Mouse (Mus musculus) thymus, postnatal 0 days (tissue): Measurements from ENCODE around the gene Elmsan1. TPM values are rescaled to one million over a fixed set of nuclear protein-coding genes. Genes with fewer than 3 reads are reported as not detected.

ENCODE experiments used
- DNase-seq: peaks from one replicate; pipeline ENCODE4 v3.0.0-alpha.2; 2015; ENCODE audit warnings: low spot score
- polyA plus RNA-seq: library from polyadenylated mRNA; unstranded; fragments of >200 nt; fragmentation: Nextera tagmentation; extraction: Ambion mirVana; gene quantifications from 2 replicates; pipeline ENCODE4 v1.2.1, GENCODE M21; 2015

Elmsan1 gene
- polyA plus RNA-seq, 1 experiment from 2014 or later, result 5.1 TPM

DNA sequence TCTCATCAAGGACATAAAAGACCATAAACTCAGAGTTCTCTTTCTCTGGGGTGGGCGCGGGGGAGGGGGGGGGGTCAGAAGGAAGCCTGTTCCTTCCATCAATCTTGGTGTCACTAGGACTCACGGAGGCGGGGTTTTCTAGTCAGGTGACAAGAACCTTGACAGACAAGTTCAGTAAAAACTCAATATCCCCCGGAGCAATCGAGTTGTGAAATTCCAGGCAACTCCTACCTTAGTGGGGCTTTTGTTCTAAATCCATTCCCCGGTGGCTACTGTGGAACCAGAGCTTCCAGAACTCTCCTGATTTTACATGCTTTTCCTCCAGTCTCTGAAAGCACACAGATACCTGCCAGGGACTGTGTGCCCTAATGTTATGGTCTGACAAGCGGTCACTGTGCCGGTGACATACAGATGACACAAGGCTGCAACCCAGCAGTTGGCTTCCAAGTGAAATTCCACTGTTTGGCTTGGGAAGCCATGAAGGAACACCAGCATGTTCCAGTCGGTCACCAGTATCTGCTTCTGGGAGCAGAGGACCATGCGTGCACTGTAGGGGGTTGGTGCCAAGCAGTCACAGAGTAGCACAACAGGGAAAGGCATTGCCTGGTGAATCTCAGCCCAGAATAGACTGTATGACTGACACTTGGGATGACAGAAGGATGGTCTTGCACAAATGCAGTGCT is 2.8 kb downstream of the Elmsan1 start:
- DNase-seq, result no peak

DNA sequence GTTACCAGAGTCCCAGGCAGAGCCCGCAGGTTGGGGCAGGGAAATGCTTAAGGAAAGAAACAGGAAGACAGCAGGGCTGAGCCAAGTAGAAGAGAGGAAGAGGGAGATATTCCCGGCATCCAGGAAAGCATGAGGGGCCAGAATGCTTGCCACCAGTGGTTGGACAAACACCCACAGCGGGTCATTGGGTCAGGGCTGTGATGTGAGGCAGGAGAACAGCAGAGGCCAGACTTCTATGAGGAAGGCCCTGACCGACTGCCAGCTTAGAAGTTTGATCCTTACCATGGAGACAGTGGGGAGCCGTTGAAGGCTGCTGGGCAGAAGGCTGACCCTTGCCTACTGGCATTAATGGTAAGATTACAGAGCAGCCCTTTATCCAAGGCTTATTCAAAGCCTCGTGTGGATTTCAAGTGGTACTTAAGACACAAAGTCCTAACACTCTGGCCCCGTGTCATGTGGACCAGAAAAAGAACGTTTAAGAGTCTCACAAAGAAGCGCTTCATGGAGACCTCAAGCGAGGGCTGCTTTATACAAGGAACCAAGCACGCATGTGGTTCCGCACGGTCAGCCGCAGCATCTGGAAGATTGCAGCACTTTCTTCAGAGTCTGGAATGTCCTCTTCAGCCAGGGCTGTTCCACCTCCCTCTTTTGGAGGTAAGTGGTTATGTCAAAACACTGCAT is 4.0 kb downstream of the Elmsan1 start:
- DNase-seq, result no peak

DNA sequence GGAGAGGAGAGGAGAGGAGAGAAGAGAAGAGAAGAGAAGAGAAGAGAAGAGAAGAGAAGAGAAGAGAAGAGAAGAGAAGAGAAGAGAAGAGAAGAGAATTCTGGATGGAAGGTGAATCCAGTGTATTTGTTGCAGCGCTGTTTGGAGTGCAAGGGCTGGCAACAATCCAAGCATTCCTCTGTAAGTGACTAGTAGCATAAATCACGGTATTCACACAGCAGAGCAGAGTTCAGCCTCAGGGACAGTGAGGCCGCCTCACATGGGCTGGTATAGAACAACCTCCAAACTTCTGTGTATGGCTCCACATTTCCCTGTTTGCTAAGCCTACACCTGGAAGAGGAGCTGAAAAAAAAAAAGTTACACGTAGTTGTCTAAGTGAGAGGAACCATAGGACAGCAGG is 6.4 kb downstream of the Elmsan1 start:
- DNase-seq, result no peak

DNA sequence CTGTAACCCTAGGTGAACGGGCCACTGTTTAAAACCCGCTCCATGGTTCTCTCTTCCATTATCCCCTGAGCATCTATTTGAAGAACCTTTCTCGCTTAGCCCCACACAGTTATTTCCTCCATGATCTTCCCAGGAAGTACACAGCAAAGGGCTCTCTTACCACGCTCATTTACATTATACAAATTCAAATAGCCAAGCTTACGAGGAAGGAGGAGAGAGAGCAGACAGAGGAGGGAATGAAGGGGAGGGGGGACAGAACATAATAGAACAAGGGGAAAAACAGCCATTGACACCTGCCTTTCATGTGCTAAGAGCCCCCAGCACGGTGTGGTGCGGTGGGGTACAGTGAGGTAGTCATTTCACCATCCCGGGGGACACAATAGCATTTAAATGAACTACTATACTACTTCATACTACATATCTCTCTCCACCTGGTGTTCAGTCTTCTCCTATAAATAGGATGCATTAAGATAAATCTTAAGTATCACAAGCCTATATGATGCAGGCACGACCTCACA is 7.6 kb downstream of the Elmsan1 start:
- no peak for DNase-seq

DNA sequence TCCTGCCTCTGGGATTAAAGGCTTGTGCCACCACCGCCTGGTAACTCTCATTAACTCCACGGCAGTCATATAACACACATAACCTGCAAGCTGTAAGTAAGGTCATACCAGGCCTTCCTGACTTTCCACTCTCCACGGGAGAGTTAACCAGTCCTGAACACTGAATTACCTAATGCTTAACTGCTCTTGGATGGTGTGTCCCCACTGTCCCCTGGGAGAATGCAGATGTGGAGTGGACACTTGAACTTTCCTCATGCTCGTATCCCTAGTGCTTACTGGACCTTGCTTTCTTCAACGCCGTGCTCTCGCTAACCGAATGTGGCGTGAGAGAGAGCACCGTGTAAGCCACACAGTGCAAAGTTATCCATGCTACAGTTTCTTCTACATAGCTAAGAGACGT is 8.4 kb downstream of the Elmsan1 start:
- DNase-seq, result no peak

DNA sequence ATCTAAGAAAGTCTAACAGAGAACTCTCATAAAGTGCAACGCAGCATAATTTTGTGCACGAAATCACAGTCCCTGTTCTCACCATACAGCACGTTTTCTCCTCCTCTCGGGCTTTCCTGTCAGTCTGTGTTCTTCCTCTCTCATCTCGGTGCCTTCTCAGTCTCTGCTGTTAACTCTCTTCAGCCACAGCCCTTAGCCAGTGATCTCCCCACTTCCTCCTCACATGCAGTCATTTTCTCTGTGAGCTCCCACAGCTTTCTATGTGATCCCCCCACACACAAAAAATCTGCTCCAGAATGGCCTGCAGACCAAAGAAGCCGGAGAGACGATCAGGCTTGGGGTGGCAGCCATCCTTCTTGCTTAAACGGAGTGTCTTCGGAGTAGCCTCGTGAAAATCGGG is 9.6 kb downstream of the Elmsan1 start:
- no peak for DNase-seq

DNA sequence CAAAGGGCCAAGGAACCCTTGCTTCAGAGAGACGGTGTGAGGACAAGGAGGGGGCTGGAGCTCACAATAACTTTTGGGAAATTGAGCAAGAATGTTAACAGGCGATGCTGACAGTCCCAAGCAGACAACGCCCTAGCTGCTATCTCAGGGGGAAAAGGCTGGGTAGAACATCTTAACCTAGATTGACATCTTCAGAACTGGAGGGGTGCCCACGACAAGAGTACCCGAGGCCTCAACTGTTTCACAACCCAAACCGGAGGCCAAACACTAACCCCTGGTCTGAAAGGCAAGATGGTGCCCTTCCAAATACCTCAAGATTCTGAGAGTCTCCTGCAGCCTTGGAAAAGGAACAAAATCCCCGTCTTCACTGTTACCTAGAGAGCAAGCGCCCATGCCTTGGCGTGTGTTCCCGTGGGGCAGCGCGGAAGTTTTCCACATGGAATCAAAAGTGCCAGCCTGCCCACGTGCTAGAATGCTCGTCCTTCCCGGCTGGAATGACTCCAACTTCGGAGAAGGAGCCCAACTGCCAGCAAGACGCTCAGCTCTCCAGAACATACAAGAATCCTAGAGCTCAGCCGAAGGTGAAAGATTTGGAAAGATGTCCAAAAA is 11.4 kb downstream of the Elmsan1 start:
- no peak for DNase-seq

DNA sequence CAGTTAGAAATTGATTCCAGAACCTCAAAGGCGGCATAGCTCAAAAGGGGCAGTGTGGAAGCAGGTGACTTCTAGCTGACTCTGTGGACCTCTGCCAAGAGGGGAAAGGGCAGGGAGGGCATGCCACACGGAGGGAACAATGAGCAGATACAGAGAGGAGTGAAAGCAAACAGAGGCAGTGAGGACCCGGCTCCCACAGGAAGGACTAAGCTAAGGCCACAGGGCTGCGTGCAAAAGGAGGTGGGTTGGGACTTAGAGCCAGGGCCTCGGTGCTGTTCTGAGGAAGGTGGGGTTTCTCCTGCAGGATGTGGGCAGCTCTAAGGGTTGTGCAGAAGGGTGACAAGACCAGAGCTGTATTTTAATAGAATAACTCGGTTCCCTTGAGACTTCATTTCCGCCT is 12.2 kb downstream of the Elmsan1 start:
- peak; percentile 58 for DNase-seq

DNA sequence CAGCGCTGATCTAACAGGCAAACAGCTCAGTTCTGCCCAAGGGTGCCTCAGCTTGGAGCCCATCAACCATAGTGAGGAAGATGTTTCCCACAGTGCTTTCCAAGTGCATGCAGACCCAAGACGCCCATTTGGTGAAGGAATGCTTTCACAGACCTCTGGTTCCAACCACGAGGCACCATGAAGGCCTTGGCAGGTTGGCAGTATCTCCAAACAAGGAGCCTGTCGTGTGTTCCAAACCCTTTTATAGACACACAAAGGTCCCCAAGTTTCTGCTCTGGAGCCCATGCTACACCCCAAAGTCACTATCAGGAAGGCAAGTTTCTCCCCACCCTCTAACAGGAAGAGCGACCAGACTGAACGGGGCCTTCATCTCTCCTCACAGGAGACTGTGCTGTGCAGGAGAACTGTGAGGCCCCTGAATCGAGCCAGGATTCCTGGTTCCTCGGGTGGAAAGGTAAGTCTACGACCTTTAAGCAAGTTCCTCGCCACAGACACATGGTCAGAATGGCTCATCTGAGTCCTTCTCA is 13.0 kb downstream of the Elmsan1 start:
- DNase-seq, result no peak

DNA sequence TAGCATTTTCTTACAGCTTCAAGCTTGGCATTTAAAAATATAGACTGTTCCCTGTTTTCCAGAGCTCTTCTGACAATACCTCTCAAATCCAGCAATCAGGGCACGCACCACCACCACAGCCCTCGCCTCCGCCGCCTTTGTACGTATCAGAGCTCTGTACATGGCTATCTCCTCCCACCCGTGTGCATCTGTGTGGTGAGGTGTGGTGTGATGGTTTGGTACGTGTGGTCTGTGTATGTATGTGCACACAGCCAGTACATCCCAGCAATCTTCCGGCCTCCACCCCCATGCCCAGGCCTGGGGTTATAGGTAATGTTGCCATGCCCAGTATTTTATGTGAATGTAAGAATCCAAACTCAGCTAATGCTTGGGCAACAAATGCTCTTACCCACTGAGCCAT is 14.0 kb downstream of the Elmsan1 start:
- no peak for DNase-seq

DNA sequence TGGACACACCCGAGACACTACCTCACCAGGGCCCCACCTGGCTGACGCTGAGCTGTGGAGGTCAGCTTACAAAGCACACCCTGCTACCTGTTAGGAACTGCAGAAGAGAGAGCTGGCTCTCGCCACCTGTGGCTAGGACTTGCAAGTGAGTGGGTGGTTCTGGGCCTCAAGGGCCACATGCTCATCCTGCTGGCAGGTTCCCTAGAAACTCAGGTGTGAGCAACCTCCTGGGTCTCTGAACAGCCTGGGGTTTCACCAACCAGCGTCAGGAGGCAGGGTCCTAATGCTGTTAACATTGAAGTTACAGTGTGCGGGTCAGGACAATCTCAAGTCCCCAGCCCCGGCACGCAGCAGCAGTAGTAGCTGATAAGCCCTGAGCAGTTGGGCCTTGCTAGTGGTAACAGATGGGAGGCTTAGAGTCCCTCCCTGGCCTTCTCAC is 14.9 kb downstream of the Elmsan1 start:
- DNase-seq, result no peak

DNA sequence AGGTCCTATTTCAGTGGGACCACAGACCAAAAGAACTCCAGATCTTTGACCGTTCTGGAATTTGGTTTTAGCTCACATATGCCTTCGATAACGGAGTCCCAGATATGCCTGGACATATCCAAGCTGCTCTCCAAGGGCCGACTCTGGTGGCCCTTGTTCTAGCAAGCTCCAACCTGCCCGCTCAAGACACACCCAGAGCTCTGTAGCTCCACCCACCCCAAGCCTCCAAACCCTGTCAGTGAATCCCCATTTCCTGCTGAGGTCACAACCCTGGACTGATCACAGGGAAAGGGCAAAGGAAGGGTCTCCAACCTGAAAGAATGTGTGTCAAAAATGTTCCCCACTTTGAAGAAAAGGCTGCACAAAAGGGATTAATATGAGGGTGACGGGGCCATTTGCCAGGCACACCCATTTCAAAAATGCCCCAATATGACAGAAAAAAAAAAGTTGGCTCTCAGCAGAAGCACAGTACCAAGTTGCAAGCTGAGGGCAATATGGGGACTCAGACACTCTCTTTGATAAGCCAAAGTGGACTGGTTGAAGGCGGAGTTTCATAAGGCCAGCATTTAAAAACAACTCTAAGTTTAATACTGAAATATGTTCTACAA is 15.4 kb downstream of the Elmsan1 start:
- no peak for DNase-seq

DNA sequence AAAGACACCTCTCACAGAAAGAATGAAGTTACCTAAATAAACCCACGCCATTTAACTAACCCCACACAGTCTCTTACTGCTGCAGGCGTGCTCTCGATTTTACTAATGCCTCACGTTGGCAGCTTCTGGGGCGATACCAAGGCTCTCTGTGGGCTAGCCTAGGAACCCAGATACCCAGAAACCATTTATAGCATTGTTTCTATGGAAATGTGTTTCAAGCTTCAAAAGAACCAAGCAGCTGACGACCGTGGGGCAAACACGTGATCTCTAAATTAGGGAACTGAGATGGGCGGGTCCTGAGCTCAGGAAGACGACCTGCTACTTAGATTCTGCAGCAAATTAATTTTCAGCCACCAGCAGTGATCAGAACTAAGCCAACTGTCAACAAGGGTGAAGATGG is 16.1 kb downstream of the Elmsan1 start:
- no peak for DNase-seq

DNA sequence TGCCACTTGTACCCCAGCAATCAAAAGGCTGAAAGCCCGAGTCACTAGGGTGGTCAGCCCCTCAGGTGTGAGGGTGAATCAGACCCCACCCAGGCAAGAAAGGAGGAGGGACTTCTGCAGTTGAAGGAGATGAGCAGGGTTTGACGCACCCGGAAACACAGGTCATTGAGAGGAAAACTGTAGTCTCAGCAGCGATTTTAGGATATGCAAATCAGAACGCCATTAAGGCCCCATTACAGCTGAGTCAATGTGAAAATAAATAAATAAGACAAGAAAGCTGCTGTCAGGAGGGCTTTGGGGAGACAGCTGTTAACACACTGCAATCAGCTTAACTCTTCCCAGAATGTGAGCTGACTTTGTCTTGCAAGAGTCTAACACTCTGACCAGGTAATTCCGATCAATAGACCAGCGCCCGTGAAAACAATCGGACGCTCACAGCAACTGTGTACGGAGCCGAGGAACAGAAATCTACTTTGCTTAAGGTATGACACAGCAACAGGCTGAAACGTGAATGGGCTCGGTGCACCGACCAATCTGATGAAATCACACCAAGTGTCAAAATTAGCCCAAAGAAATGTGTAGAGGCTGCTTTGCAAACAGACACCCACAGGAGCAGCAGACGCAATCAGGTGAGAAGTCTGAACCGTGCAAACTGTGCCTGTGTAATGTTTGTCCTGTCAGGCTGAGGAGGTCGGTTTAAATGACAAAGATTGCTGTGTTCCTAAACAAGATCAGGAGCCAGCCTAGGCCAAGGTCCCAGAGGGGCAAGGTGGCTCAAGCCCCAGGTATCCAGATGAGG is 16.8 kb downstream of the Elmsan1 start:
- DNase-seq, result no peak

DNA sequence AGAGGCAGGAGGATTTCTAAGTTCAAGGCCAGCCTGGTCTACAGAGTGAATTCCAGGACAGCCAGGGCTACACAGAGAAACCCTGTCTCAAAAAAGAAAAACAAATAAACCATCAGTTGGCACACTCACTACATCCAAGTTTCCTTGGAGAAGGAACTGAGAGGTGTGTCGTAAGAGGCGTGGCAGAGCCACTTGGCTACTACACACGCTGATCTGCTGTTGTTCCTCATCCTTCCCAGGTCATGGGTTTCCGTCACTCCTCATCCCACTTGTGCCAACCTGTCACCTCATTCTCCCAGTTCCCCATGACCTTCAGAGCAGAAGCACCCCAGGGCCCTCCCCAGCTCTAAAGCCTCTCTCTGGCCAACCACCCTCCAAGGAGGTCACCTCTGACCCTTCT is 17.5 kb downstream of the Elmsan1 start:
- no peak for DNase-seq

DNA sequence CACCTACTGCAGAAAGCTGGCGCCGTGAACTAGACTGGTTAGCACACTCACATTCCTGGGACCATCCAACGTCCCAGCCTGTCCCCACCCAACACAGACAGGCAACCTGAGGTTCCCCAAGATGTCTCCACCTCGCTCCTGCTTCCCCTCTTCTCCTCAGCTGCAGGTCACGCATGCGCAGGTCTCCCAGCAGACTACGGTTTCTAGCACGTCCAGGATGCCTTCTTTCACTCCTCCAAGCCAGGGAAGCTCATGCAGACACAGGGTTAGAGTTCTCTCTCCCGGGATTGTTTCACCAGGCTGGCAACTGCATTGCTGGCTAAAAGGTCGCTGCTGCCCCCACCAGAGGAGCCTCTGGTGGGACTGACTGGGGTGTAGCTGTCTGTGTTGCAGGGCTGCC is 19.8 kb downstream of the Elmsan1 start:
- no peak for DNase-seq

DNA sequence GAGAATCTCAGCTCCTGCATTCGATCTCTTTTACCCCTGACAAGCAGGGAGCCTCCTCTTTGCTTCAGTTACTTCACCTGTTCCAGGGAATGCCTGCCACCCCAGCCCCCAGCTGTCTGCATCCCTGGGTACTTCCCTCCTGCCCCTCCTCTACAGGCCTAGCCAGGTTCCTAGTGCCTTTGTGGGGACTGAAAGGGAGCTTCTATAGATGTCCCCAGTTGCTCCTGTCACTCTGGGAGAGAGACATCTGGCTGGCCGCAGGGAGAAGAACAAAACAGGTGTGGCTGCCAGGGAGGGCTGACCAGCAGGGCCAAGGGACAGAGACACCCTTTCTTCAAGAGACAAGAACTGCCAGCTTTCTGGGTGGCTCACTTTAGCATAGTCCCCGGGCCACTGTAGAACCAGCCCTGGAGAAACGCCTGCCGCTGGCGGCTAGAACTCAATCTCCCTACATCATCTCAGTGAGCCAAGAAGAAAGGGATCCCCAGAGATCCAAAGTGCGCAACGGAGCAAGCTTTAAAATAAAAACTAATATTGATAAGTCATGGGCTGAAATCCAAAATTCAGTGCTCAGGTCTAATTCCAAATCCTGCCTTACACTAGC is 20.5 kb downstream of the Elmsan1 start:
- no peak for DNase-seq

DNA sequence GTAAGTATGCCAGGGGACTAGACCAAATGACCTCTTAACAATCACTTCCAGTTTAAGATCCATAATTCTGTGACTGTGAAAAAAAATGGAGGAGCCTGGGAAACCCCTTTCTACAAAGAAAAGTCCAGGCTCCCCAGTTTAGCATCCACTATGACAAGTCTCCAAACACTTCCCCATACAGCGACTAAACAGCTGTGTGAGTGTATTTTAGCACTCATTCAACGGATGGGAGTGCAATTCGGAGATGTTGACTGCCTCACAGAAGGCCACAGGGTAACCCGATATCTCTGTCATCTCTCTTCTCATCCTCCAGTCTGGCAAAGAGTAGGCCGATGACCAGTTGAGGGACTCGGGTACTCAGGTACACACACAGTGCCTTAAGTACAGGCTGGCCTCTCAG is 23.5 kb downstream of the Elmsan1 start:
- no peak for DNase-seq

DNA sequence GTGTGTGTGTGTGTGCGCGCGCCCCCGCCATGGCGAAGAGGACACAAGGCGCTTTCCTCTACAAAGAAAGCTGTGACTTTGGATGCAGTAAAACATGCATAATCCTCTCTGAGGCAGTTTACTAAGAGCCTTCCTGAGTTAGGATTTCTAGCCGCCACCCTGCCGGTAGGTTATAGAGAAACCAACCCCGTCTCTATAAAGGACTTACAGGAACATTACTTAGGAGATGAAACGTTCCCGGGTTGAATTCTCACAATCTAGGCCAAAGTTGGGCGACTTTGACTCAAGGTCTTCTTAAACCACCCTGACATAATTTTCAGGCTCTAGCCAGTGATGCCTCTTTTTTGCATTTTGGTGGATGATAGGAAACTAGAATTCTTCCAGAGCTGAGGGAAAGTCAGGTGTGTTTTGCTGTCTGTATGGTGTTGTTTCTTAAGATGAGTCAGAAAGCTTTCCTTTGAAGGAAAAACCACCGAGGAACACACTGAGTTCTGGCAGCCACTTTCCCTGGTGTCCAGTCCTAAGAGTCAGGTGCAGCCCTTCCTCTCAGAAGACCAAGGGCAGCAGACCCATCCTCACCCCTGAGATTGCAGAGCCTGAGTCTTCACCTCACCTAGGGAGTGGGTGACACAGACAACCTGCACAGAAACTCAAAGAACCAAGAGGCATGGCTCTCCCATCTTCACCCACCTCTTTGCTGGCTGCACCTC is 24.1 kb downstream of the Elmsan1 start:
- DNase-seq, result no peak
